Mouse (Mus musculus): ENCODE results near the gene 4930432K21Rik. TPM values are rescaled to one million over a fixed set of nuclear protein-coding genes. Genes with fewer than 3 reads are reported as not detected.

The 4930432K21Rik gene
- polyA plus RNA-seq, 1 experiment from 2014 or later: 0.17 TPM

GRCm38 (mm10) chr8:84126742-84127141 lies 21.1 kb upstream of the 4930432K21Rik start:
- Histone ChIP-seq H3K27me3 (replicated peaks; ENCODE audit: control insufficient read depth, insufficient read depth, low read length) (no peaks in the 10 kb centered on the region), H3K4me1 (replicated peaks; ENCODE audit: control insufficient read depth, insufficient read depth, low read length) (no peaks in the 10 kb centered on the region), H3K4me2 (replicated peaks; ENCODE audit: low read depth) (no peak overlapping the region), H3K9me3 (ENCODE audit: control insufficient read depth) (no peaks in the 10 kb centered on the region), H3K9ac (ENCODE audit: low read depth, low read length) (no peak overlapping the region), H3K27ac (ENCODE audit: low read depth, low read length) (no peak overlapping the region), H3K4me3 (ENCODE audit: low read depth, low read length) (no peak overlapping the region), H3K36me3 (ENCODE audit: control insufficient read depth, insufficient read depth) (0 out of 2 replicates have a peak, but pooled peaks cover 3% of the 10 kb centered on the region)
- TF ChIP-seq CTCF (IDR thresholded peaks at IDR 0.05; ENCODE audit: low read depth): no peak
- 60% methylated on average over 2 of the region's 2 CpGs for WGBS
- no peak for ATAC-seq

GRCm38 (mm10) chr8:84127202-84127901 lies 20.5 kb upstream of the 4930432K21Rik start:
- WGBS: 61% methylated on average over 17 of the region's 17 CpGs
- Histone ChIP-seq H3K27ac (ENCODE audit: low read depth, low read length) (no peak overlapping the region), H3K4me1 (replicated peaks; ENCODE audit: control insufficient read depth, insufficient read depth, low read length) (no peaks in the 10 kb centered on the region), H3K27me3 (replicated peaks; ENCODE audit: control insufficient read depth, insufficient read depth, low read length) (no peaks in the 10 kb centered on the region), H3K36me3 (ENCODE audit: control insufficient read depth, insufficient read depth) (0 out of 2 replicates have a peak, but pooled peaks cover 8% of the 10 kb centered on the region), H3K4me2 (replicated peaks; ENCODE audit: low read depth) (no peak overlapping the region), H3K9me3 (ENCODE audit: control insufficient read depth) (no peaks in the 10 kb centered on the region), H3K9ac (ENCODE audit: low read depth, low read length) (no peak overlapping the region), H3K4me3 (ENCODE audit: low read depth, low read length) (no peak overlapping the region)
- TF ChIP-seq CTCF (IDR thresholded peaks at IDR 0.05; ENCODE audit: low read depth): no peak
- ATAC-seq: no peak

DNA sequence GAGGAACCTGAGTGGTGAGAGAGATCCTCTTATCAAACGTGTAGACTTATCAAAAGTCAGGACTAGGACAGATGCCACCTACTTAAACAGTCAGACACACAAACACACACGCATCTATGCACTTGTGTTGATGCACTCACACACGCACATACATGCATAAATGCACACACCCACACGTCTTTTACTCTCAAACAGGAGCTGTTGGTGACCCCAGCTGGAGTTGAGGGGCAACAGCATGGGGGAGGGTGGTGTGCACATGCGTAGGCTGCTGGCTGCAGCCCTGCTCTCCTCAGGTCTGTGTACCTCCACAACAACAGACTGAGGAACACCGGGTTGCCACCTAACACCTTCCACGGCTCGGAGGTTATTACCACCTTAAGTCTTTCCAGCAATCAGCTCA lies 19.5 kb upstream of the 4930432K21Rik start:
- H3K9ac ChIP-seq (ENCODE audit: low read depth, low read length): no peak overlapping the region
- no peak overlapping the region for H3K27ac ChIP-seq (ENCODE audit: low read depth, low read length)
- H3K4me2 ChIP-seq (replicated peaks; ENCODE audit: low read depth): no peak overlapping the region
- WGBS: 57% methylated on average over 8 of the region's 8 CpGs
- H3K36me3 ChIP-seq (ENCODE audit: control insufficient read depth, insufficient read depth): peaks cover 17% of the 10 kb centered on the region
- TF ChIP-seq CTCF (IDR thresholded peaks at IDR 0.05; ENCODE audit: low read depth): peak; percentile 22; the same call in 1 of the 2 replicates
- no peaks in the 10 kb centered on the region for H3K9me3 ChIP-seq (ENCODE audit: control insufficient read depth)
- no peaks in the 10 kb centered on the region for H3K27me3 ChIP-seq (replicated peaks; ENCODE audit: control insufficient read depth, insufficient read depth, low read length)
- no peak overlapping the region for H3K4me3 ChIP-seq (ENCODE audit: low read depth, low read length)
- H3K4me1 ChIP-seq (replicated peaks; ENCODE audit: control insufficient read depth, insufficient read depth, low read length): no peaks in the 10 kb centered on the region
- no peak for ATAC-seq

DNA sequence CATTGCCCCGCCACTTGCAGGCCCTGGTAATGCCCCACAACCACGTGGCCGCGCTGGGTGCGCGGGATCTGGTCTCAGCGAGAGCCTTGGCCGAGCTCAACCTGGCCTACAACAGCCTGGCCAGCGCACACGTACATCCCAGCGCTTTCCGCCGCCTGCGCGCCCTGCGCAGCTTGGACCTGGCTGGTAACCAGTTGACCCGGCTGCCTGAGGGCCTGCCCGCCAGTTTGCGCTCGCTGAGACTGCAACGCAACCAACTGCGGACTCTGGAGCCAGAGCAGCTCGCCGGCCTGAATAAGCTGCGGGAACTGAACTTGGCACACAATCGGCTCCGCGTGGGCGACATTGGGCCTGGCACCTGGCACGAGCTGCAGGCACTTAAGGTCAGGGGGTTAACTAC lies 17.0 kb upstream of the 4930432K21Rik start:
- 53% methylated on average over 30 of the region's 30 CpGs for WGBS
- no peak for TF ChIP-seq CTCF (IDR thresholded peaks at IDR 0.05; ENCODE audit: low read depth)
- Histone ChIP-seq H3K27me3 (replicated peaks; ENCODE audit: control insufficient read depth, insufficient read depth, low read length) (no peaks in the 10 kb centered on the region), H3K9ac (ENCODE audit: low read depth, low read length) (no peak overlapping the region), H3K4me1 (replicated peaks; ENCODE audit: control insufficient read depth, insufficient read depth, low read length) (no peaks in the 10 kb centered on the region), H3K9me3 (ENCODE audit: control insufficient read depth) (no peaks in the 10 kb centered on the region), H3K4me3 (ENCODE audit: low read depth, low read length) (no peak overlapping the region), H3K36me3 (ENCODE audit: control insufficient read depth, insufficient read depth) (peaks cover 43% of the 10 kb centered on the region), H3K4me2 (replicated peaks; ENCODE audit: low read depth) (no peak overlapping the region), H3K27ac (ENCODE audit: low read depth, low read length) (no peak overlapping the region)
- no peak for ATAC-seq

DNA sequence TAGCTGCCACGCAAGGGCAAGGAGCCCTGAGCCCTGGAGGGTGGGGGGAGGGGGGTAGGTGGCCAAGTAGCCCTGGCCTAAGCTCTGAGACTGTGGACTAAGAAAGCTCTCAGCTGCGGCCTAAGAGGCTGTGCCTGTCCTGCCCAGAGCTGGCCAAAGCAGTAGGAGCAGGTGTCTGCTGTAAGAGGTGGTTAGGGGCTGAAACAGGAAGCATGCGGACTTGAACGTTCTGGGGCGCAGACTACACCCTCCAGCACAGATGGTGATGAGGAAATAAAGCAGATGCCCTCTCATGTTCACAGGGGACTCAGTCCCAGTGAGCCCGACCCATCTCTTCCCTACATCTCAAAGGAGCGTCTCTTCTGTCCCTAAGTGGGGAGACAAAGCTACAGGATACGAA lies 15.6 kb upstream of the 4930432K21Rik start:
- Histone ChIP-seq H3K27ac (ENCODE audit: low read depth, low read length) (no peak overlapping the region), H3K9me3 (ENCODE audit: control insufficient read depth) (no peaks in the 10 kb centered on the region), H3K9ac (ENCODE audit: low read depth, low read length) (no peak overlapping the region), H3K4me3 (ENCODE audit: low read depth, low read length) (no peak overlapping the region), H3K36me3 (ENCODE audit: control insufficient read depth, insufficient read depth) (peaks cover 56% of the 10 kb centered on the region), H3K4me1 (replicated peaks; ENCODE audit: control insufficient read depth, insufficient read depth, low read length) (no peaks in the 10 kb centered on the region), H3K4me2 (replicated peaks; ENCODE audit: low read depth) (no peak overlapping the region), H3K27me3 (replicated peaks; ENCODE audit: control insufficient read depth, insufficient read depth, low read length) (no peaks in the 10 kb centered on the region)
- no peak for ATAC-seq
- 85% methylated on average over 8 of the region's 8 CpGs for WGBS
- no peak for TF ChIP-seq CTCF (IDR thresholded peaks at IDR 0.05; ENCODE audit: low read depth)

DNA sequence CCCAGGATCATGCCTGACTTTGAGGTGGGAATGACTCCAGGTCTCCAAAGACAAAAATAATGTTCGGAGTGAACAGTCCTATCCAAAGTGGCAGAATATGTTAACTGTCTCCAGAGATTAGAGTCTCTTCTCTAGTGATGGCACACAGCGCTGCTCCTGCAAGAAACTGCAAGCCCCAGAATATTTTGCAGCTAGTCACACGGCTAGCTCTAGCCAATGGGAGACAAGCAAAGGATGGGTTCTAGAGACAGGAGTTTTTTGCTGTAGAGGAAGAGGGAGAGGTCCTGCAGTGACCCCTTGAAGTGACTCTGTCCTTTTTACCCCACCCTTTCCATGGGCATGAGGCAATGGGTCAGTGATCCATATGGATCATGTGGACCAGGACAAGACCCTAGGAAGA lies 10.0 kb upstream of the 4930432K21Rik start:
- Histone ChIP-seq H3K4me1 (replicated peaks; ENCODE audit: control insufficient read depth, insufficient read depth, low read length) (no peaks in the 10 kb centered on the region), H3K36me3 (ENCODE audit: control insufficient read depth, insufficient read depth) (peaks cover 97% of the 10 kb centered on the region), H3K9me3 (ENCODE audit: control insufficient read depth) (no peaks in the 10 kb centered on the region), H3K27ac (ENCODE audit: low read depth, low read length) (no peak overlapping the region), H3K9ac (ENCODE audit: low read depth, low read length) (no peak overlapping the region), H3K27me3 (replicated peaks; ENCODE audit: control insufficient read depth, insufficient read depth, low read length) (no peaks in the 10 kb centered on the region), H3K4me3 (ENCODE audit: low read depth, low read length) (no peak overlapping the region), H3K4me2 (replicated peaks; ENCODE audit: low read depth) (no peak overlapping the region)
- TF ChIP-seq CTCF (IDR thresholded peaks at IDR 0.05; ENCODE audit: low read depth): no peak
- no peak for ATAC-seq
- 98% methylated on average over 3 of the region's 3 CpGs for WGBS

Measured in intestine, postnatal 0 days (tissue).